Mouse (Mus musculus): Measurements from ENCODE around the gene Lpcat3.

The Lpcat3 gene

GRCm38 (mm10) chr6:124708289-124708889 lies 45.6 kb downstream of the Lpcat3 start:
- DNase-seq = no peak

- peak; percentile 97 for DNase-seq
Measured at GRCm38 (mm10) chr6:124711824-124712782, 49.3 kb downstream of the Lpcat3 start, which contains the start of the genes Emg1 and Phb2. Gene Emg1 (minus strand): TSS chr6:124712178. Gene Phb2 (plus strand): TSS chr6:124712336.

- no peak for DNase-seq
Measured at GRCm38 (mm10) chr6:124712918-124713317, 50.1 kb downstream of the Lpcat3 start.

- DNase-seq = peak; percentile 26
Measured at GRCm38 (mm10) chr6:124716864-124717490, 54.1 kb downstream of the Lpcat3 start.

- no peak for DNase-seq
Measured at GRCm38 (mm10) chr6:124717968-124718367, 55.1 kb downstream of the Lpcat3 start.

GRCm38 (mm10) chr6:124718703-124719102 lies 55.9 kb downstream of the Lpcat3 start:
- peak; percentile 69 for DNase-seq

- no peak for DNase-seq
Measured at GRCm38 (mm10) chr6:124719354-124719978, 56.6 kb downstream of the Lpcat3 start.

GRCm38 (mm10) chr6:124720904-124721303 lies 58.1 kb downstream of the Lpcat3 start:
- DNase-seq = no peak

- DNase-seq = no peak
Measured at GRCm38 (mm10) chr6:124722876-124723473, 60.1 kb downstream of the Lpcat3 start.

GRCm38 (mm10) chr6:124723541-124723940 lies 60.7 kb downstream of the Lpcat3 start:
- no peak for DNase-seq

- DNase-seq = no peak
Measured at GRCm38 (mm10) chr6:124724472-124724871, 61.6 kb downstream of the Lpcat3 start.

GRCm38 (mm10) chr6:124728621-124729020 lies 65.8 kb downstream of the Lpcat3 start:
- DNase-seq = no peak

- no peak for DNase-seq
Measured at GRCm38 (mm10) chr6:124729850-124730705, 67.3 kb downstream of the Lpcat3 start.

GRCm38 (mm10) chr6:124731038-124731437 lies 68.2 kb downstream of the Lpcat3 start:
- DNase-seq = no peak

- no peak for DNase-seq
Measured at GRCm38 (mm10) chr6:124732476-124733370, 69.9 kb downstream of the Lpcat3 start.

GRCm38 (mm10) chr6:124734417-124734816 lies 71.6 kb downstream of the Lpcat3 start:
- no peak for DNase-seq

GRCm38 (mm10) chr6:124737040-124737439 lies 74.2 kb downstream of the Lpcat3 start:
- DNase-seq = no peak

GRCm38 (mm10) chr6:124738511-124739023 lies 75.7 kb downstream of the Lpcat3 start, which contains the start of gene Ptpn6:
Gene Ptpn6 (minus strand): TSS chr6:124738714.
- DNase-seq = peak; percentile 97

GRCm38 (mm10) chr6:124739231-124739796 lies 76.5 kb downstream of the Lpcat3 start:
- no peak for DNase-seq
